In the genomic region with DNA sequence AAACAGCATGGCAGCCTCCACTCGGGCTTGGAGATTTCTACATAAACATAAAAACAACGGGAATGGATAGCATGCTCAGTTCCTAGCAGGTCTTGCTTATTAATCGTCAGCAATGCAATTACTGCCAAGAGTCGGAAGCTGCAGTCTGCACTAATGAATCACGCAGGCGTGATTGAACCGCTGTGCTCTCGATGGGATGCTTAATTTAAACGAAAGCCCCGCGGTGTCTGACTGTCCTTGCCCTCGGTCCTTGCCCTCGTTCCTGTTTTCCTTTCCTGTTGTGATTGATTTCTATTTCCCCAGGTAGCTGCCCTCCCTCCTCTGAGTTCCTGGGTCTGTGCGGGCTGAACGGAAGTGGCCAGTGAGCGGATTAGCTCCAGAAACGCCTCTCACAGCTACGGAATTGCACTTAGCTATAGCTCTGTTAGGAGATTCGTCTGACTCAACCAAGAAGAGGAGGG, we compare ENCODE assay signal across 9 mouse cellular contexts. TPM values are rescaled to one million over a fixed set of nuclear protein-coding genes. Genes with fewer than 3 reads are reported as not detected.
DNase-seq lines count a peak whose midpoint lies in the region; ATAC-seq lines count a peak whose summit lies in the region.
"Had no signal": no experiment of that assay in that cellular context is flagged by ENCODE, and none has a peak within 500 bp of the region (broad histone marks: within the 10 kb centered on the region; RNA-seq: fewer than 3 reads in every experiment).

No protein-coding gene starts in this region.

- no peak for DNase-seq in kidney, adult 11 months
- peak; percentile 13 for DNase-seq in cerebellum, adult 9-10 months
- no peak for DNase-seq in forebrain, embryonic 10.5 days (ENCODE audit: extremely low spot score, low spot score)
- DNase-seq in limb, embryonic 10.5 days (ENCODE audit: low spot score) = peak; percentile 35
- no peak for DNase-seq in kidney, postnatal 36 days

- H3K4me3 ChIP-seq in kidney, embryonic 15.5 days (replicated peaks) = peak overlapping the region; percentile 32
- peak overlapping the region; percentile 39 for H3K4me3 ChIP-seq in forebrain, embryonic 10.5 days
- H3K4me3 ChIP-seq in limb, embryonic 10.5 days = peak overlapping the region; percentile 44
- peak overlapping the region; percentile 15; the same call in 1 of the 2 replicates for H3K4me3 ChIP-seq in stomach, embryonic 14.5 days (ENCODE audit: low read depth, low read length)
- H3K4me3 ChIP-seq: liver, embryonic 15.5 days had no signal

- no peak for ATAC-seq in kidney, embryonic 15.5 days (replicated peaks; ENCODE audit: low FRiP score)
- no peak for ATAC-seq in stomach, embryonic 14.5 days (ENCODE audit: insufficient number of reproducible peaks, insufficient read depth, low FRiP score, low read depth)
- no peak for ATAC-seq in CD4-positive, CD25-positive, alpha-beta regulatory T cell, adult 4 months

- H3K4me1 ChIP-seq in kidney, embryonic 15.5 days = peaks cover 11% of the 10 kb centered on the region
- H3K4me1 ChIP-seq in forebrain, embryonic 10.5 days = peaks cover 10% of the 10 kb centered on the region
- peaks cover 15% of the 10 kb centered on the region for H3K4me1 ChIP-seq in limb, embryonic 10.5 days
- H3K4me1 ChIP-seq in stomach, embryonic 14.5 days (ENCODE audit: control insufficient read depth, insufficient read depth, low read length) = no peaks in the 10 kb centered on the region
- H3K4me1 ChIP-seq: liver, embryonic 15.5 days had no signal

- peaks cover 12% of the 10 kb centered on the region for H3K36me3 ChIP-seq in kidney, embryonic 15.5 days
- H3K36me3 ChIP-seq in forebrain, embryonic 10.5 days (replicated peaks) = no peaks in the 10 kb centered on the region
- H3K36me3 ChIP-seq in limb, embryonic 10.5 days = no peaks in the 10 kb centered on the region
- H3K36me3 ChIP-seq in stomach, embryonic 14.5 days (ENCODE audit: control insufficient read depth, insufficient read depth, low read length) = peaks cover 3% of the 10 kb centered on the region; the same call in 1 of the 2 replicates

- no peaks in the 10 kb centered on the region for H3K27me3 ChIP-seq in kidney, embryonic 15.5 days
- H3K27me3 ChIP-seq in forebrain, embryonic 10.5 days (ENCODE audit: poor library complexity, severe bottlenecking) = no peaks in the 10 kb centered on the region
- H3K27me3 ChIP-seq in limb, embryonic 10.5 days (ENCODE audit: low read depth, poor library complexity, severe bottlenecking) = no peaks in the 10 kb centered on the region
- no peaks in the 10 kb centered on the region for H3K27me3 ChIP-seq in stomach, embryonic 14.5 days (ENCODE audit: control insufficient read depth, insufficient read depth, low read length)
- H3K27me3 ChIP-seq: liver, embryonic 15.5 days had no signal

- H3K4me2 ChIP-seq in kidney, embryonic 15.5 days = peak overlapping the region; percentile 56
- peak overlapping the region; percentile 40 for H3K4me2 ChIP-seq in stomach, embryonic 14.5 days (replicated peaks; ENCODE audit: low read depth, low read length)
- H3K4me2 ChIP-seq: liver, embryonic 15.5 days had no signal

- WGBS in kidney, embryonic 15.5 days = 18% methylated on average over 19 of the region's 19 CpGs
- 39% methylated on average over 19 of the region's 19 CpGs for whole genome bisulfite sequencing in forebrain, embryonic 10.5 days
- WGBS in limb, embryonic 10.5 days = 34% methylated on average over 19 of the region's 19 CpGs
- 19% methylated on average over 19 of the region's 19 CpGs for WGBS in stomach, embryonic 14.5 days

- peak overlapping the region; percentile 48 for H3K27ac ChIP-seq in kidney, embryonic 15.5 days
- 0 out of 2 replicates have a peak overlapping the region, but pooled peaks have one; percentile 1 for H3K27ac ChIP-seq in forebrain, embryonic 10.5 days
- peak overlapping the region; percentile 70 for H3K27ac ChIP-seq in limb, embryonic 10.5 days
- peak overlapping the region; percentile 40 for H3K27ac ChIP-seq in stomach, embryonic 14.5 days (ENCODE audit: low read length)
- H3K27ac ChIP-seq: liver, embryonic 15.5 days had no signal

- no peak overlapping the region for H3K9ac ChIP-seq in kidney, embryonic 15.5 days
- H3K9ac ChIP-seq in stomach, embryonic 14.5 days (replicated peaks; ENCODE audit: low read depth, low read length) = no peak overlapping the region
- H3K9ac ChIP-seq: liver, embryonic 15.5 days had no signal

- H3K9me3 ChIP-seq in kidney, embryonic 15.5 days (replicated peaks) = no peaks in the 10 kb centered on the region
- peaks cover 4% of the 10 kb centered on the region; the same call in 1 of the 2 replicates for H3K9me3 ChIP-seq in forebrain, embryonic 10.5 days
- H3K9me3 ChIP-seq in limb, embryonic 10.5 days (replicated peaks) = no peaks in the 10 kb centered on the region
- no peaks in the 10 kb centered on the region for H3K9me3 ChIP-seq in stomach, embryonic 14.5 days (ENCODE audit: control insufficient read depth, low read depth, low read length)
- H3K9me3 ChIP-seq: liver, embryonic 15.5 days had no signal

RNA-seq across cellular contexts. Expression of gene Abhd12b, which starts 38.4 kb away (rescaled TPM):
- not detected in 2 replicates for polyA plus RNA-seq in kidney, embryonic 15.5 days (2015; fragmentation: Nextera tagmentation; extraction: Ambion mirVana)
- polyA plus RNA-seq in forebrain, embryonic 10.5 days (2016; fragmentation: Nextera tagmentation; extraction: Ambion mirVana) = not detected in 2 replicates
- polyA plus RNA-seq in limb, embryonic 10.5 days (2016; fragmentation: Nextera tagmentation; extraction: Ambion mirVana) = 0.18 TPM in 1 of 2 replicates, not detected in the other
- polyA plus RNA-seq in stomach, embryonic 14.5 days (2014; fragmentation: Nextera tagmentation; extraction: Ambion mirVana) = 0.29 and 0.33 TPM in 2 replicates
- polyA plus RNA-seq in CD4-positive, CD25-positive, alpha-beta regulatory T cell, adult 4 months (2017; shearing (Covaris generic)) = 1 to 10 TPM; 1.1 to 4.1 TPM
- polyA plus RNA-seq: liver, embryonic 15.5 days had no signal

RNA-seq across cellular contexts. Expression of gene Pygl, which starts 39.0 kb away (rescaled TPM):
- 37.6 and 38.5 TPM in 2 replicates for polyA plus RNA-seq in kidney, embryonic 15.5 days (2015; fragmentation: Nextera tagmentation; extraction: Ambion mirVana)
- 9.7 and 10.8 TPM in 2 replicates for polyA plus RNA-seq in forebrain, embryonic 10.5 days (2016; fragmentation: Nextera tagmentation; extraction: Ambion mirVana)
- polyA plus RNA-seq in limb, embryonic 10.5 days (2016; fragmentation: Nextera tagmentation; extraction: Ambion mirVana) = 5.4 and 5.5 TPM in 2 replicates
- polyA plus RNA-seq in stomach, embryonic 14.5 days (2014; fragmentation: Nextera tagmentation; extraction: Ambion mirVana) = 37.5 and 41.4 TPM in 2 replicates
- 1 to 10 TPM; 1.1 to 1.2 TPM for polyA plus RNA-seq in CD4-positive, CD25-positive, alpha-beta regulatory T cell, adult 4 months (2017; shearing (Covaris generic))

Comparison
In these comparisons a context has a peak if more than half of its experiments do, and no peak if none do; other contexts are left out.
1. H3K27ac ChIP-seq: peak in every context shown above with its lines; median percentile 70 in limb, embryonic 10.5 days; 48 in kidney, embryonic 15.5 days; 40 in stomach, embryonic 14.5 days; 1 in forebrain, embryonic 10.5 days.
2. DNase-seq: peak in cerebellum, adult 9-10 months (single experiment) and limb, embryonic 10.5 days (single experiment); none in kidney, adult 11 months (single experiment), forebrain, embryonic 10.5 days (single experiment) and kidney, postnatal 36 days (0 of 2).
3. Peak in every context shown above with its lines, with median percentiles within 50 percentile points of each other: H3K4me3 ChIP-seq.